Mouse (Mus musculus) MEL (cell line): ENCODE measurements around the gene Pacsin1. TPM values are rescaled to one million over a fixed set of nuclear protein-coding genes. Genes with fewer than 3 reads are reported as not detected.

Experiments
- DNase-seq: peaks from one replicate; pipeline ENCODE4 v3.0.0; 2011; ENCODE audit warnings: low read depth, low spot score
- H3K27ac ChIP-seq: 2 replicates; pipeline ENCODE4 v1.5.1; 2012; ENCODE audit warnings: low read depth, mild to moderate bottlenecking, control low read depth, low read length, moderate library complexity; ENCODE audit not compliant: control insufficient read depth
- H3K27me3 ChIP-seq, 2 experiments: fragments of 150-350 bp in 1 of 2; sonication (generic) in 1 of 2; 2 replicates each; pipeline ENCODE4 v1.6.1; 2012; ENCODE audit warnings: low read length in 2 of 2, mild to moderate bottlenecking in 2 of 2, improper control_type of control experiment in 1 of 2, moderate library complexity in 1 of 2; ENCODE audit not compliant: insufficient read depth in 2 of 2, control insufficient read depth in 1 of 2
- H3K36me3 ChIP-seq, 2 experiments: 2 replicates each; pipeline ENCODE4 v1.6.1; 2012 to 2014; ENCODE audit warnings: low read length in 2 of 2, improper control_type of control experiment in 1 of 2, inconsistent platforms in 1 of 2, mild to moderate bottlenecking in 1 of 2; ENCODE audit not compliant: insufficient read depth in 2 of 2, control insufficient read depth in 1 of 2
- H3K4me1 ChIP-seq, 2 experiments: fragments of 150-350 bp in 1 of 2; sonication (generic) in 1 of 2; 2 replicates each; pipeline ENCODE4 v1.6.1; 2012; ENCODE audit warnings: low read length in 2 of 2, improper control_type of control experiment in 1 of 2, mild to moderate bottlenecking in 1 of 2; ENCODE audit not compliant: insufficient read depth in 2 of 2, control insufficient read depth in 1 of 2
- H3K4me3 ChIP-seq, 2 experiments: fragments of 150-350 bp in 1 of 2; sonication (generic) in 1 of 2; 2 replicates each; pipeline ENCODE4 v1.5.1; 2012; ENCODE audit warnings: low read depth in 2 of 2, low read length in 2 of 2, mild to moderate bottlenecking in 2 of 2, moderate library complexity in 2 of 2, control low read depth in 1 of 2, improper control_type of control experiment in 1 of 2; ENCODE audit not compliant: control insufficient read depth in 1 of 2, insufficient read depth in 1 of 2
- H3K79me2 ChIP-seq: 2 replicates; pipeline ENCODE4 v1.6.1; 2012; ENCODE audit warnings: mild to moderate bottlenecking, low read length, moderate library complexity; ENCODE audit not compliant: control insufficient read depth, poor library complexity, insufficient read depth
- H3K9ac ChIP-seq: 2 replicates; pipeline ENCODE4 v1.6.1; 2012; ENCODE audit warnings: low read depth, mild to moderate bottlenecking, control low read depth, low read length, moderate library complexity; ENCODE audit not compliant: control insufficient read depth, poor library complexity, severe bottlenecking
- H3K9me3 ChIP-seq: fragments of 150-350 bp; sonication (generic); replicated peaks from 2 replicates; pipeline ENCODE4 v1.6.1; 2012; ENCODE audit warnings: mild to moderate bottlenecking, low read length, improper control_type of control experiment, moderate library complexity; ENCODE audit not compliant: insufficient read depth
- CHD1 ChIP-seq: IDR thresholded peaks from 2 replicates; pipeline ENCODE4 v1.6.1; 2012; ENCODE audit warnings: low read depth, mild to moderate bottlenecking, inconsistent platforms, low read length, improper control_type of control experiment
- CTCF ChIP-seq, 3 experiments: IDR thresholded peaks in 2 of 3; conservative IDR thresholded peaks in 1 of 3; 2 replicates each; pipeline ENCODE4 v1.5.1; 2011 to 2012; ENCODE audit warnings: low read length in 3 of 3, low read depth in 2 of 3, mild to moderate bottlenecking in 2 of 3, improper control_type of control experiment in 1 of 3, inconsistent platforms in 1 of 3, mixed read lengths in 1 of 3, moderate library complexity in 1 of 3; ENCODE audit not compliant: control insufficient read depth in 1 of 3, insufficient read depth in 1 of 3, poor library complexity in 1 of 3, severe bottlenecking in 1 of 3
- ETS1 ChIP-seq: IDR thresholded peaks from 2 replicates; pipeline ENCODE4 v1.6.1; 2012; ENCODE audit warnings: low read depth, mild to moderate bottlenecking, inconsistent platforms, low read length, improper control_type of control experiment, moderate library complexity
- GATA1 ChIP-seq: IDR thresholded peaks from 2 replicates; pipeline ENCODE4 v1.6.1; 2011; ENCODE audit warnings: low read depth, low read length, improper control_type of control experiment
- JUND ChIP-seq: IDR thresholded peaks from 2 replicates; pipeline ENCODE4 v1.6.1; 2011; ENCODE audit warnings: low read depth, mild to moderate bottlenecking, improper control_type of control experiment, low read length
- MXI1 ChIP-seq: IDR thresholded peaks from 2 replicates; pipeline ENCODE4 v1.6.1; 2011; ENCODE audit warnings: mild to moderate bottlenecking, low read depth, low read length, improper control_type of control experiment
- MYB ChIP-seq: IDR thresholded peaks from 2 replicates; pipeline ENCODE4 v1.6.1; 2011; ENCODE audit warnings: mild to moderate bottlenecking, low read depth, low read length, improper control_type of control experiment
- POLR2AphosphoS2 ChIP-seq: IDR thresholded peaks from 2 replicates; pipeline ENCODE4 v1.6.1; 2011; ENCODE audit warnings: low read length, improper control_type of control experiment
- RCOR1 ChIP-seq: IDR thresholded peaks from 2 replicates; pipeline ENCODE4 v1.6.1; 2012; ENCODE audit warnings: low read depth, mild to moderate bottlenecking, inconsistent platforms, low read length, improper control_type of control experiment
- SIN3A ChIP-seq: IDR thresholded peaks from 2 replicates; pipeline ENCODE4 v1.6.1; 2012; ENCODE audit warnings: low read length, improper control_type of control experiment, inconsistent platforms
- ZC3H11A ChIP-seq: IDR thresholded peaks from 2 replicates; pipeline ENCODE4 v1.6.1; 2012; ENCODE audit warnings: low read depth, mild to moderate bottlenecking, inconsistent platforms, low read length, improper control_type of control experiment
- ZMIZ1 ChIP-seq: IDR thresholded peaks from 2 replicates; pipeline ENCODE4 v1.6.1; 2012; ENCODE audit warnings: low read depth, mild to moderate bottlenecking, inconsistent platforms, low read length, improper control_type of control experiment, moderate library complexity
- polyA plus RNA-seq, 2 experiments: library from polyadenylated mRNA; stranded (reverse) in 1 of 2; unstranded in 1 of 2; fragments of >175 nt in 1 of 2; fragments of >200 nt in 1 of 2; gene quantifications; 2 replicates each; pipeline versions ENCODE4 v1.2.1 to v1.2.4; 2012; ENCODE audit warnings: low replicate concordance in 2 of 2, low read depth in 1 of 2; ENCODE audit not compliant: insufficient read length in 2 of 2, insufficient read depth in 1 of 2, missing spikeins in 1 of 2
- total RNA-seq: library from RNA; depleted of rRNA; stranded (reverse); fragments of 300-350 nt; gene quantifications from 2 replicates; pipeline ENCODE4 v1.2.3, GENCODE M21; 2012

The Pacsin1 gene
- total and polyA plus RNA-seq, 3 experiments, result 0.17 TPM; not detected in 2

DNA sequence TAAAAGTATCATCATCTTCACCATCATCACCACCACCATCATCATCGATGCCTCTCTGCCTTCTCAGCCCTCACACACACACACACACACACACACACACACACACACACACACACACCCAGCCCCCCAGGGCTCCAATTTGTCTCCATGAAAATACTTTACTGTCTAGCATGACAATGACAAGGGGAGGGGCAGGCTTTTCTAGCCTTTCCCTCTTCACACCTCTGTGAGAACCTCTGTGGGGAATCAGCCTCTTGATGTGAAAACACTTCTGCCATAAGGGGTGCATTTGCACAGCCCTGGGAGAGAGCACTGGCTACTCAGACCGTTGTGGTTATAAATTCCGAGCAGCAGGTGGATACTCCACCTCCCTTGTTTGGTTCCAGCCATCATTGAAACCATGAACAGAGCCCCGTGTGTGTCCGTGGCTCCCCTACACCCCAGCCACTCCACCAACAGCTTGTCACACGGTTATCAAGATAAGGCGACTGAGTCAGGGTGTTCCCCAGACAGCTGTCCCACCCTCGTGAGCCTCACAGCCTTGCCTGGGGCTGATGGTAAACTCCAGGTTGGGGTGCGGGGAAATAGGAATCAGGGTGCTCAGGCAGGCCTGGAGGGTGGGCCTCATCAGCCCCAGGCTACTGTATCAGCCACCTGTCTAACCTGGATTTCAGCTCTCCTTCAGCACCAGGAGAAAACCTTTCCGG is 1.9 kb upstream of the Pacsin1 start:
- Histone ChIP-seq H3K9ac (no peak overlapping the region), H3K4me1 (peaks cover 0 to 26% of the 10 kb centered on the region in 2 experiments; a peak in 2 of 4 replicates), H3K27me3 (no peaks in the 10 kb centered on the region), H3K79me2 (no peaks in the 10 kb centered on the region), H3K4me3 (no peak overlapping the region), H3K27ac (no peak overlapping the region), H3K36me3 (peaks cover 0 to 9% of the 10 kb centered on the region in 2 experiments; a peak in 2 of 4 replicates), H3K9me3 (no peaks in the 10 kb centered on the region)
- TF ChIP-seq POLR2AphosphoS2 (no peak), RCOR1 (no peak), SIN3A (0 out of 2 replicates have a peak, but pooled peaks have one; percentile 15), MYB (no peak), CTCF (IDR thresholded peaks at IDR 0.05 in 2 of 3, conservative IDR thresholded peaks at IDR 0.05 in 1 of 3; ENCODE audit: control insufficient read depth in 1 of 3, insufficient read depth in 1 of 3, low read depth in 2 of 3, low read length in 3 of 3, poor library complexity in 1 of 3, severe bottlenecking in 1 of 3) (no peak), ZC3H11A (no peak), GATA1 (peak; percentile 23; the same call in 1 of the 2 replicates)
- DNase-seq, result peak; percentile 48

DNA sequence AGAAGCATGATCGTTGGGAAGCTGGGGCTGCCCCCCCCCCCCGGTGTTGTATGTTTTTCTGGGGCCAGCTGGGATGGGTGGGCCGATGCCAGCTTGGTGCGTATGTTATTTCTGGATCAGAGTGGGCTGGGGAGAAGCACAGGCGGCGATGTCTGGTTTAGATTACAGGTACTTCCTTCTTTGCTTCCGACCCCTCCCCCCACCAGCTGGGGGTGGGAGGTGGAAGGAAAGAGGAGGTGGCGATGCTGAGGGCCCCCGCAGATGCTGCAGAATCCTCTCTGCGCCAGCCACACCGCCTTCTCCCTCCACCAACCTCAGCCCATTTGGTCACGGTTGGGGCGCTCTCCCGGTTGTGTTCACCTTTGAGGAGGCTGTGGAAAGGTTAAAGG is 696 bp downstream of the Pacsin1 start:
- peak; percentile 57; the same call in 1 of the 2 replicates for TF ChIP-seq ETS1
- no peak for TF ChIP-seq JUND
- no peak for TF ChIP-seq CHD1
- no peak for TF ChIP-seq ZMIZ1
- Histone ChIP-seq H3K9ac (no peak overlapping the region), H3K27ac (no peak overlapping the region), H3K79me2 (no peaks in the 10 kb centered on the region), H3K27me3 (no peaks in the 10 kb centered on the region), H3K4me1 (peaks cover 0 to 26% of the 10 kb centered on the region in 2 experiments; a peak in 2 of 4 replicates), H3K36me3 (peaks cover 0 to 9% of the 10 kb centered on the region in 2 experiments; a peak in 2 of 4 replicates), H3K9me3 (no peaks in the 10 kb centered on the region), H3K4me3 (no peak overlapping the region)
- DNase-seq, result peak; percentile 30

DNA sequence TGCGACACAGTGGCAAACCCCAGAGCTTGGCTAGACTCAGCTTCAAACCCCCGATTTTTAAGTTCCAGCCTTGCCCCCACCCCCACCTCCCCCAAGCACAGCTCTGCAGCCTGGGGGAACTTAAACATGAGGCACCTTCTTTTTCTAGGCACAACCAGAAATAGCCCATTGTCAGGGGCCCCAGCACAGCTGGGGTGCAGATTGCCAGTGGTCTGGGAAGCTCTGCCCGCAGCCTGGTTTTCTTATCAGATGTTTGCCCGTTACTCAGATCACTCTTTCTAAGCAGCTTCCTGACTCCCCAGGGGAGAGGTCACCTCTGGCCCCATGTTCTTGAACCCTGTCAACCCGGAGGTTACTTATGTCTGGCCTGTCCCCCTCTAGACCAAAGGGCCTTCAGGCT is 1.1 kb downstream of the Pacsin1 start:
- H3K27ac ChIP-seq, result no peak overlapping the region
- no peaks in the 10 kb centered on the region for H3K27me3 ChIP-seq
- no peak for DNase-seq
- TF ChIP-seq RCOR1 (0 out of 2 replicates have a peak, but pooled peaks have one; percentile 33), MXI1 (no peak)
- no peak overlapping the region for H3K4me3 ChIP-seq
- H3K4me1 ChIP-seq, result peaks cover 0 to 26% of the 10 kb centered on the region in 2 experiments; a peak in 2 of 4 replicates
- H3K36me3 ChIP-seq, result peaks cover 0 to 9% of the 10 kb centered on the region in 2 experiments; a peak in 2 of 4 replicates
- H3K9me3 ChIP-seq, result no peaks in the 10 kb centered on the region
- no peak overlapping the region for H3K9ac ChIP-seq
- H3K79me2 ChIP-seq, result no peaks in the 10 kb centered on the region
